In genomic region chr14:28521106-28521505, GRCm38 (mm10) we compare ENCODE assay signal across 23 mouse cellular contexts. TPM values are rescaled to one million over a fixed set of nuclear protein-coding genes. Genes with fewer than 3 reads are reported as not detected.
"Had no signal": no experiment of that assay in that cellular context is flagged by ENCODE, and none has a peak within 500 bp of the region (broad histone marks: within the 10 kb centered on the region; RNA-seq: fewer than 3 reads in every experiment).

No protein-coding gene starts in this region.

- H3K36me3 ChIP-seq: midbrain, embryonic 15.5 days; neural tube, embryonic 15.5 days; stomach, embryonic 15.5 days had no signal

- H3K27ac ChIP-seq: limb, embryonic 12.5 days; limb, embryonic 15.5 days; liver, embryonic 14.5 days; macrophage; midbrain, embryonic 12.5 days; midbrain, embryonic 15.5 days; neural tube, embryonic 12.5 days; neural tube, embryonic 15.5 days; stomach, embryonic 15.5 days had no signal

- ATAC-seq: liver, postnatal 0 days; lung, postnatal 0 days; midbrain, embryonic 15.5 days had no signal

- H3K9ac ChIP-seq: limb, embryonic 12.5 days; limb, embryonic 15.5 days; liver, embryonic 14.5 days; liver, postnatal 0 days; lung, embryonic 14.5 days; midbrain, embryonic 12.5 days; midbrain, embryonic 15.5 days; neural tube, embryonic 12.5 days; neural tube, embryonic 15.5 days; stomach, embryonic 15.5 days had no signal

- H3K4me3 ChIP-seq: limb, embryonic 12.5 days; limb, embryonic 15.5 days; midbrain, embryonic 12.5 days; midbrain, embryonic 15.5 days; neural tube, embryonic 12.5 days; neural tube, embryonic 15.5 days; stomach, embryonic 15.5 days had no signal

- H3K27me3 ChIP-seq: limb, embryonic 12.5 days; limb, embryonic 15.5 days; neural tube, embryonic 12.5 days; neural tube, embryonic 15.5 days; stomach, embryonic 15.5 days had no signal

- H3K4me1 ChIP-seq: midbrain, embryonic 15.5 days; neural tube, embryonic 12.5 days; neural tube, embryonic 15.5 days; stomach, embryonic 15.5 days had no signal

- H3K4me2 ChIP-seq: limb, embryonic 12.5 days; limb, embryonic 15.5 days; liver, embryonic 11.5 days; lung, embryonic 14.5 days; midbrain, embryonic 12.5 days; midbrain, embryonic 15.5 days; neural tube, embryonic 12.5 days; neural tube, embryonic 15.5 days; stomach, embryonic 15.5 days had no signal

- DNase-seq: kidney, postnatal 14 days; kidney, postnatal 4 days; left cerebral cortex, postnatal 4 days; liver, postnatal 0 days; lung, embryonic 14.5 days; right cerebral cortex, adult 18-20 months; right cerebral cortex, postnatal 14 days; right cerebral cortex, postnatal 4 days; spleen, adult 18-20 months; thymus, adult 18-20 months; thymus, postnatal 36 days had no signal

- H3K9me3 ChIP-seq: limb, embryonic 12.5 days; limb, embryonic 15.5 days; midbrain, embryonic 12.5 days; midbrain, embryonic 15.5 days; neural tube, embryonic 12.5 days; neural tube, embryonic 15.5 days; stomach, embryonic 15.5 days had no signal

RNA-seq across cellular contexts. Expression of gene Wnt5a, which starts 16.6 kb away (rescaled TPM):
- total RNA-seq: megakaryocyte, adult 5-6 weeks had no signal
- polyA plus RNA-seq: macrophage had no signal
